Mouse (Mus musculus): ENCODE measurements at regions not wholly inside any gene's neighbourhood (a gene's known extent, or its start where the extent isn't known, plus 50 kb on each side); places are given as distances from the start of the nearest gene placed in this dataset.

GRCm38 (mm10) chr13:84570984-84571844 lies 349.1 kb downstream of the Tmem161b start:
- Histone ChIP-seq H3K4me1 (ENCODE audit: control insufficient read depth in 1 of 2, insufficient read depth in 2 of 2, low read length in 2 of 2) (no peaks in the 10 kb centered on the region), H3K79me2 (ENCODE audit: control insufficient read depth, insufficient read depth, low read length, poor library complexity) (no peaks in the 10 kb centered on the region), H3K27ac (ENCODE audit: control insufficient read depth, low read depth, low read length) (no peak overlapping the region), H3K36me3 (ENCODE audit: control insufficient read depth in 1 of 2, insufficient read depth in 2 of 2, low read length in 2 of 2) (no peaks in the 10 kb centered on the region), H3K4me3 (ENCODE audit: control insufficient read depth in 1 of 2, insufficient read depth in 1 of 2, low read depth in 2 of 2, low read length in 2 of 2) (no peak overlapping the region), H3K9ac (ENCODE audit: control insufficient read depth, low read depth, low read length, poor library complexity, severe bottlenecking) (no peak overlapping the region), H3K27me3 (ENCODE audit: control insufficient read depth in 1 of 2, insufficient read depth in 2 of 2, low read length in 2 of 2) (no peaks in the 10 kb centered on the region), H3K9me3 (replicated peaks; ENCODE audit: insufficient read depth, low read length) (no peaks in the 10 kb centered on the region)
- no peak for TF ChIP-seq KAT2A (conservative IDR thresholded peaks at IDR 0.05; ENCODE audit: low read depth, low read length)
- TF ChIP-seq ZNF384 (IDR thresholded peaks at IDR 0.05; ENCODE audit: low read depth, low read length): no peak
- no peak for TF ChIP-seq POLR2A (IDR thresholded peaks at IDR 0.05; ENCODE audit: control insufficient read depth in 1 of 2, insufficient read depth in 1 of 2, low read depth in 1 of 2, low read length in 2 of 2, poor library complexity in 1 of 2)
- TF ChIP-seq TAL1 (IDR thresholded peaks at IDR 0.05; ENCODE audit: low read length): no peak
- TF ChIP-seq ZMIZ1 (IDR thresholded peaks at IDR 0.05; ENCODE audit: low read depth, low read length): no peak
- TF ChIP-seq E2F4 (IDR thresholded peaks at IDR 0.05; ENCODE audit: borderline replicate concordance, low read depth, low read length): no peak
- no peak for TF ChIP-seq SMC3 (IDR thresholded peaks at IDR 0.05; ENCODE audit: low read depth, low read length)
- TF ChIP-seq TCF12 (IDR thresholded peaks at IDR 0.05; ENCODE audit: low read depth, low read length): no peak
- no peak for TF ChIP-seq NRF1 (IDR thresholded peaks at IDR 0.05; ENCODE audit: insufficient read depth, low read depth, low read length, poor library complexity, severe bottlenecking)
- no peak for TF ChIP-seq MAFK (IDR thresholded peaks at IDR 0.05; ENCODE audit: borderline replicate concordance, low read depth, low read length)
- no peak for TF ChIP-seq GATA1 (IDR thresholded peaks at IDR 0.05; ENCODE audit: low read depth, low read length)
- TF ChIP-seq CTCF (IDR thresholded peaks at IDR 0.05 in 2 of 3, conservative IDR thresholded peaks at IDR 0.05 in 1 of 3; ENCODE audit: control insufficient read depth in 1 of 3, insufficient read depth in 1 of 3, low read depth in 2 of 3, low read length in 3 of 3, poor library complexity in 1 of 3, severe bottlenecking in 1 of 3): no peak
- TF ChIP-seq POLR2AphosphoS2 (IDR thresholded peaks at IDR 0.05; ENCODE audit: low read length): no peak
- no peak for TF ChIP-seq ZKSCAN1 (IDR thresholded peaks at IDR 0.05; ENCODE audit: low read depth, low read length)
- no peak for DNase-seq (ENCODE audit: low read depth, low spot score)

- H3K36me3 ChIP-seq (ENCODE audit: control insufficient read depth in 1 of 2, insufficient read depth in 2 of 2, low read length in 2 of 2): no peaks in the 10 kb centered on the region
- H3K27me3 ChIP-seq (ENCODE audit: control insufficient read depth in 1 of 2, insufficient read depth in 2 of 2, low read length in 2 of 2): no peaks in the 10 kb centered on the region
- H3K79me2 ChIP-seq (ENCODE audit: control insufficient read depth, insufficient read depth, low read length, poor library complexity): no peaks in the 10 kb centered on the region
- no peak overlapping the region for H3K4me3 ChIP-seq (ENCODE audit: control insufficient read depth in 1 of 2, insufficient read depth in 1 of 2, low read depth in 2 of 2, low read length in 2 of 2)
- H3K9me3 ChIP-seq (replicated peaks; ENCODE audit: insufficient read depth, low read length): no peaks in the 10 kb centered on the region
- no peak for DNase-seq (ENCODE audit: low read depth, low spot score)
- TF ChIP-seq SIN3A (IDR thresholded peaks at IDR 0.05; ENCODE audit: low read length) (no peak), TAL1 (IDR thresholded peaks at IDR 0.05; ENCODE audit: low read length) (no peak), MYB (IDR thresholded peaks at IDR 0.05; ENCODE audit: low read depth, low read length) (no peak), HCFC1 (IDR thresholded peaks at IDR 0.05; ENCODE audit: low read depth, low read length) (no peak), ZC3H11A (IDR thresholded peaks at IDR 0.05; ENCODE audit: low read depth, low read length) (no peak), GATA1 (IDR thresholded peaks at IDR 0.05; ENCODE audit: low read depth, low read length) (no peak), ETS1 (IDR thresholded peaks at IDR 0.05; ENCODE audit: low read depth, low read length) (no peak), MYC (IDR thresholded peaks at IDR 0.05; ENCODE audit: low read depth, low read length) (no peak), E2F4 (IDR thresholded peaks at IDR 0.05; ENCODE audit: borderline replicate concordance, low read depth, low read length) (no peak), GABPA (IDR thresholded peaks at IDR 0.05; ENCODE audit: low read depth, low read length) (no peak), ZNF384 (IDR thresholded peaks at IDR 0.05; ENCODE audit: low read depth, low read length) (no peak), MEF2A (IDR thresholded peaks at IDR 0.05; ENCODE audit: extremely low read depth, insufficient replicate concordance, low read depth, low read length, poor library complexity, severe bottlenecking) (no peak), USF2 (IDR thresholded peaks at IDR 0.05; ENCODE audit: borderline replicate concordance in 1 of 2, insufficient read depth in 1 of 2, low read depth in 1 of 2, low read length in 2 of 2) (no peak), POLR2AphosphoS2 (IDR thresholded peaks at IDR 0.05; ENCODE audit: low read length) (no peak)
- no peak overlapping the region for H3K27ac ChIP-seq (ENCODE audit: control insufficient read depth, low read depth, low read length)
- H3K4me1 ChIP-seq (ENCODE audit: control insufficient read depth in 1 of 2, insufficient read depth in 2 of 2, low read length in 2 of 2): no peaks in the 10 kb centered on the region
- no peak overlapping the region for H3K9ac ChIP-seq (ENCODE audit: control insufficient read depth, low read depth, low read length, poor library complexity, severe bottlenecking)
Measured at GRCm38 (mm10) chr13:84571845-84572193, 349.7 kb downstream of the Tmem161b start.

All from MEL (cell line).